Mouse (Mus musculus) right cerebral cortex, postnatal 14 days (tissue): Measurements from ENCODE around the gene Zfp110.

Experiments
- DNase-seq: peaks from one replicate; pipeline ENCODE4 v3.0.0; 2022

The Zfp110 gene

GRCm38 (mm10) chr7:12897655-12898410 is 63.3 kb downstream of the Zfp110 start, which contains the start of gene Zscan22:
Gene Zscan22, plus strand, starts transcription at chr7:12897815.
- DNase-seq = peak; percentile 91
